Mouse (Mus musculus): Measurements from ENCODE around the gene Tcaf3. TPM values are rescaled to one million over a fixed set of nuclear protein-coding genes. Genes with fewer than 3 reads are reported as not detected.

Tcaf3 gene
- polyA plus RNA-seq, 1 experiment from 2014 or later, result not detected

DNA sequence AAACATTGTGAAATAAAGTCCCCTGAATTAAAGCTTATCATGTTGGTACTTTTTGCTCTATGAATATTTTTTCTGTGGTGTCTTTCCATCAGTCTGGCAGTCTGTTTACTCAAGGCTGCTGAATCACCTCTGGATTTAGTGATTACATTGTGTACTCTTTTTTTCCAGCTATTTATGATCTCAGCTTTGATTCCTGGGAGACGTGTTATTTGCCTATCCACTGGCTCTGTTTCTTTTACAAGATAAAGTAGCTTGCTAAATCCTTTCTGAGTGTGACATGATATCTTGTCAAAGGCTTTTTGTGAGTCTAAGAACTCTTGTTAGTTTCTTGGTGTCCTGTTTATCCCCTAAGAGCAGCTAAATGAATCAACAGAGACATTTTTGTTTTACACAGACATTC is 52.6 kb downstream of the Tcaf3 start:
- H3K9me3 ChIP-seq (replicated peaks), result no peaks in the 10 kb centered on the region
- H3K9ac ChIP-seq, result no peak overlapping the region
- no peak overlapping the region for H3K27ac ChIP-seq (ENCODE audit: poor library complexity, severe bottlenecking)
- ATAC-seq (ENCODE audit: insufficient number of reproducible peaks, low FRiP score), result no peak
- no peak overlapping the region for H3K4me2 ChIP-seq
- H3K36me3 ChIP-seq, result no peaks in the 10 kb centered on the region
- no peak overlapping the region for H3K4me3 ChIP-seq
- WGBS, result 18% methylated on average over 1 of the region's 1 CpGs
- H3K4me1 ChIP-seq (replicated peaks), result peaks cover 6% of the 10 kb centered on the region
- no peaks in the 10 kb centered on the region for H3K27me3 ChIP-seq (replicated peaks)

DNA sequence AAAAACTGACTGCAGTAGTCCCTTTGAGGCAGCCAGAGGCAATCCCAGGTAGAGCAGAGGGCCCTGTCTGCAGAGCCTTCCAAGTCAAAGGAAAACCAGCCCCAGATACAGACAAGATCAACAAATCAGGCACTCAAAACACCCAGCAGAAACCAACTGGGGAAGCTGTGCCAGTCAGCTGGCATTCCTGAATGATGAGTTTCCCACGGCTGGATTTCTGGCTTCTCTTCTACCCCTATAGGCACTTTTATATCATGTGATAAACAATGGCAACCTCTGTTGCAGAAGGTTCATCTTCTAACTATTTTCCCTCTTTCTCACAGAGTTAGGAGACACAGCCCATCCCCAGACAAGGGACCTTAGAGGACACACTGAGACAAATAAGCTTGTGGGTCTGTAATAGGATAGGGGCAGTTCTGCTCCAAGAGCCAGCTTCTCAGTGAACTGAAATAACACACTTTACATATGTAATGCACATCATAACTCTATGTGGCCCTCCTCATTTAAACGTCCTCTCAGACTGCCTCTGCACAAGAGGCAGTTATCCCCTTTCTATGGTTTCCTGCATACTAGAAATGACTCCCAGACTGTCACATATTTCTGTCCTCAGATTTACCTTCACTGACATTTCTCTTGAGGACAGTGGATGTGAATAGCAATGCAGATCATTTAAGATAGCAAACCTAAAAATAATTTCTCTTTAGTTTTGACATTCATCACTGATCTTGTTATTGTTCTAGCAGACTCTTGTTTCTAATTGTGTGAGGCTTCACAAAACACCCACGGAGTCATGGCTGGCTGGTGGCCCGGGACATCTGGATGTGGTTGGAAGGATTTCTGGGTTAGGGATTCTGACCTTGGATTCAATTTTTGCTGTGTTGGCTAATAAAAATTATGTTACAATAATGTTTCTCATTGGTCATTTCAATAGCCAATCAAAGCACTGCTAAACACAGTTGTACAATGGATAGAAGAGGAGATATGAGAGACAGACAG is 55.2 kb downstream of the Tcaf3 start:
- H3K36me3 ChIP-seq, result no peaks in the 10 kb centered on the region
- no peak overlapping the region for H3K4me2 ChIP-seq
- peaks cover 6% of the 10 kb centered on the region for H3K4me1 ChIP-seq (replicated peaks)
- no peak overlapping the region for H3K9ac ChIP-seq
- no peak for ATAC-seq (ENCODE audit: insufficient number of reproducible peaks, low FRiP score)
- H3K9me3 ChIP-seq (replicated peaks), result no peaks in the 10 kb centered on the region
- H3K4me3 ChIP-seq, result no peak overlapping the region
- WGBS, result 64% methylated on average over 4 of the region's 4 CpGs
- H3K27ac ChIP-seq (ENCODE audit: poor library complexity, severe bottlenecking), result no peak overlapping the region
- H3K27me3 ChIP-seq (replicated peaks), result no peaks in the 10 kb centered on the region

DNA sequence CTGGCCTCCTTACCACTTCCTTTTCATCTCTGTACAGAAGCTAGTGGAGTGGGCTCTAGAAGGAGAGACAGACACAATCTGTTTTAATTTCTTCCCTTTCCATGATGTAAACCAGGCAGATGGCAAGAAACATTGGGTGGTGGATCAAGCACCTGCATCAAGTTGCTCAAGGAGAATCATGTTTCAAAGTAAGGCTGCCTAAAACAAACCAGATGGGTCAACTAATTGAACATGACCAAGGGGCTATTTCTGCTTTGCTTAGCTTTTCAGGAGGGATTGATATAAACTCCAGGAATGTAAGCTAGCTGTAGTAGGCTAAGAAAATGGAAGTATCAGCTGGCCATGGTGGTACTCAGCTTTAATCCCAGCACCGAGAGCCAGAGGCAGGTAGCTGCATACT is 56.8 kb downstream of the Tcaf3 start:
- ATAC-seq (ENCODE audit: insufficient number of reproducible peaks, low FRiP score), result no peak
- 84% methylated on average over 1 of the region's 1 CpGs for WGBS
- no peak overlapping the region for H3K4me2 ChIP-seq

DNA sequence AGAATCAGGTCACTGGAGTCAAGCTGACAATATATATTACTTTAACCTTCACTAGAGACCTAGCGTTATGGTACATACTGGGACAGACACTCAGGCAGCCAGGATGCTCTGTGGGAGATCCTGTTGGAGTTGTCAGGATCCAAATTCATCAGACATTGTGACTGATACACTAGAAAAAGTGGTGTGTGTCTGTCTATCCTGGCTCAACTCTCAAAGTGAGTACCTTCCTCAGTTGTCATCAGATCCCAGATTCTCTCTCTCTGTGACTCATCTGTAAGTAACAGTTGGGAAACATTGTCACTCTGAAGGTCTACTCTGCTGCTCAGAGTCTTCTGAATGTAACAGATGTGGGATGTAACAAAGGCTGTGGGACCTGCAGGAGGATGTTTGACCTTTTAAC is 57.8 kb downstream of the Tcaf3 start:
- Histone ChIP-seq H3K9me3 (replicated peaks) (no peaks in the 10 kb centered on the region), H3K9ac (no peak overlapping the region), H3K36me3 (no peaks in the 10 kb centered on the region), H3K4me2 (no peak overlapping the region), H3K4me3 (no peak overlapping the region), H3K27me3 (replicated peaks) (no peaks in the 10 kb centered on the region), H3K27ac (ENCODE audit: poor library complexity, severe bottlenecking) (no peak overlapping the region), H3K4me1 (replicated peaks) (no peaks in the 10 kb centered on the region)
- WGBS, result 75% methylated on average over 1 of the region's 1 CpGs
- ATAC-seq (ENCODE audit: insufficient number of reproducible peaks, low FRiP score), result no peak

More for the DNA sequence above, 56.8 kb downstream of the Tcaf3 start:
- Histone ChIP-seq H3K9ac (no peak overlapping the region), H3K36me3 (no peaks in the 10 kb centered on the region), H3K27ac (ENCODE audit: poor library complexity, severe bottlenecking) (no peak overlapping the region), H3K4me3 (no peak overlapping the region), H3K27me3 (replicated peaks) (no peaks in the 10 kb centered on the region), H3K4me1 (replicated peaks) (peaks cover 6% of the 10 kb centered on the region), H3K9me3 (replicated peaks) (no peaks in the 10 kb centered on the region)

Other genes starting within 250 kb of the Tcaf3 start
- 213 and 219 TPM in 2 replicates for gene Zyx, start 248.1 kb downstream of the Tcaf3 start, polyA plus RNA-seq (2016; fragmentation: Nextera tagmentation; extraction: Ambion mirVana)
- gene Epha1, start 224.4 kb downstream of the Tcaf3 start, polyA plus RNA-seq (2016; fragmentation: Nextera tagmentation; extraction: Ambion mirVana), result 4.7 and 5.5 TPM in 2 replicates
- not detected in 2 replicates for gene Tas2r143, start 197.5 kb downstream of the Tcaf3 start, polyA plus RNA-seq (2016; fragmentation: Nextera tagmentation; extraction: Ambion mirVana)
- gene Tas2r135, start 192.3 kb downstream of the Tcaf3 start, polyA plus RNA-seq (2016; fragmentation: Nextera tagmentation; extraction: Ambion mirVana), result not detected in 2 replicates
- gene Tas2r126, start 163.2 kb downstream of the Tcaf3 start, polyA plus RNA-seq (2016; fragmentation: Nextera tagmentation; extraction: Ambion mirVana), result not detected in 2 replicates
- gene Olfr458, start 132.5 kb downstream of the Tcaf3 start, polyA plus RNA-seq (2016; fragmentation: Nextera tagmentation; extraction: Ambion mirVana), result not detected in 2 replicates
- gene Olfr457, start 121.4 kb downstream of the Tcaf3 start, polyA plus RNA-seq (2016; fragmentation: Nextera tagmentation; extraction: Ambion mirVana), result not detected in 2 replicates
- not detected in 2 replicates for gene Olfr456, start 110.5 kb downstream of the Tcaf3 start, polyA plus RNA-seq (2016; fragmentation: Nextera tagmentation; extraction: Ambion mirVana)
- gene Olfr455, start 50.1 kb downstream of the Tcaf3 start, polyA plus RNA-seq (2016; fragmentation: Nextera tagmentation; extraction: Ambion mirVana), result not detected in 2 replicates
- gene Tcaf2, start 47.6 kb upstream of the Tcaf3 start, polyA plus RNA-seq (2016; fragmentation: Nextera tagmentation; extraction: Ambion mirVana), result 3.0 and 3.1 TPM in 2 replicates
- gene Tcaf1, start 112.4 kb upstream of the Tcaf3 start, polyA plus RNA-seq (2016; fragmentation: Nextera tagmentation; extraction: Ambion mirVana), result 60.3 and 61.6 TPM in 2 replicates
- not detected in 2 replicates for gene Olfr453, start 141.7 kb upstream of the Tcaf3 start, polyA plus RNA-seq (2016; fragmentation: Nextera tagmentation; extraction: Ambion mirVana)
- not detected in 2 replicates for gene Olfr38, start 158.7 kb upstream of the Tcaf3 start, polyA plus RNA-seq (2016; fragmentation: Nextera tagmentation; extraction: Ambion mirVana)
- gene Olfr452, start 187.4 kb upstream of the Tcaf3 start, polyA plus RNA-seq (2016; fragmentation: Nextera tagmentation; extraction: Ambion mirVana), result not detected in 2 replicates
- not detected in 2 replicates for gene Olfr450, start 214.2 kb upstream of the Tcaf3 start, polyA plus RNA-seq (2016; fragmentation: Nextera tagmentation; extraction: Ambion mirVana)
- gene Olfr449, start 236.7 kb upstream of the Tcaf3 start, polyA plus RNA-seq (2016; fragmentation: Nextera tagmentation; extraction: Ambion mirVana), result not detected in 2 replicates

Measured in heart, embryonic 12.5 days (tissue).